Mouse (Mus musculus): ENCODE results near the gene Tns3.
"Not testable (repeated sequence)": the region's sequence is repeated elsewhere in the genome, so short reads cannot be mapped to it uniquely, and the experiment has no call there.

Tns3 gene

GRCm38 (mm10) chr11:8575217-8576180 is 88.8 kb downstream of the Tns3 start:
- no peak for DNase-seq (ENCODE audit: low spot score)

GRCm38 (mm10) chr11:8574562-8574961 is 89.8 kb downstream of the Tns3 start:
- no peak for DNase-seq (ENCODE audit: low spot score)

- no peak for DNase-seq (ENCODE audit: low spot score)
Measured at GRCm38 (mm10) chr11:8572762-8573161, 91.6 kb downstream of the Tns3 start.

GRCm38 (mm10) chr11:8569232-8570028 is 94.9 kb downstream of the Tns3 start:
- DNase-seq (ENCODE audit: low spot score), result no peak

GRCm38 (mm10) chr11:8568829-8569228 is 95.5 kb downstream of the Tns3 start:
- DNase-seq (ENCODE audit: low spot score), result no peak

- peak; percentile 19 for DNase-seq (ENCODE audit: low spot score)
Measured at GRCm38 (mm10) chr11:8566250-8566853, 98.0 kb downstream of the Tns3 start.

GRCm38 (mm10) chr11:8558761-8559282 is 105.5 kb downstream of the Tns3 start:
- no peak for DNase-seq (ENCODE audit: low spot score)

- no peak for DNase-seq (ENCODE audit: low spot score)
Measured at GRCm38 (mm10) chr11:8558258-8558657, 106.1 kb downstream of the Tns3 start.

GRCm38 (mm10) chr11:8557006-8557405 is 107.3 kb downstream of the Tns3 start:
- no peak for DNase-seq (ENCODE audit: low spot score)

GRCm38 (mm10) chr11:8551710-8552109 is 112.6 kb downstream of the Tns3 start:
- DNase-seq (ENCODE audit: low spot score), result no peak

GRCm38 (mm10) chr11:8547661-8548060 is 116.7 kb downstream of the Tns3 start:
- DNase-seq (ENCODE audit: low spot score), result no peak

- DNase-seq (ENCODE audit: low spot score), result no peak
Measured at GRCm38 (mm10) chr11:8545798-8546197, 118.5 kb downstream of the Tns3 start.

GRCm38 (mm10) chr11:8544355-8544754 is 120.0 kb downstream of the Tns3 start:
- no peak for DNase-seq (ENCODE audit: low spot score)

GRCm38 (mm10) chr11:8541222-8541815 is 123.0 kb downstream of the Tns3 start:
- no peak for DNase-seq (ENCODE audit: low spot score)

- DNase-seq (ENCODE audit: low spot score), result no peak
Measured at GRCm38 (mm10) chr11:8539593-8540265, 124.6 kb downstream of the Tns3 start.

GRCm38 (mm10) chr11:8537013-8537614 is 127.2 kb downstream of the Tns3 start:
- no peak for DNase-seq (ENCODE audit: low spot score)

GRCm38 (mm10) chr11:8534893-8535292 is 129.4 kb downstream of the Tns3 start:
- DNase-seq (ENCODE audit: low spot score), result peak; percentile 42

- not testable (repeated sequence) for DNase-seq (ENCODE audit: low spot score)
Measured at GRCm38 (mm10) chr11:8532771-8533170, 131.6 kb downstream of the Tns3 start.

- no peak for DNase-seq (ENCODE audit: low spot score)
Measured at GRCm38 (mm10) chr11:8532112-8532747, 132.1 kb downstream of the Tns3 start.

GRCm38 (mm10) chr11:8530506-8530905 is 133.8 kb downstream of the Tns3 start:
- no peak for DNase-seq (ENCODE audit: low spot score)
